Mouse (Mus musculus) embryonic fibroblast, embryonic 13.5 days (primary cell): ENCODE data around the gene D630003M21Rik.

ENCODE experiments used
- CTCF ChIP-seq: IDR thresholded peaks from 2 replicates; pipeline ENCODE4 v1.5.1; 2011; ENCODE audit warnings: mild to moderate bottlenecking, control low read depth, low read length, moderate library complexity, borderline replicate concordance; ENCODE audit not compliant: insufficient read depth
- POLR2A ChIP-seq: IDR thresholded peaks from 2 replicates; pipeline ENCODE4 v1.6.1; 2011; ENCODE audit warnings: low read depth, mild to moderate bottlenecking, control low read depth, low read length, moderate library complexity

DNA sequence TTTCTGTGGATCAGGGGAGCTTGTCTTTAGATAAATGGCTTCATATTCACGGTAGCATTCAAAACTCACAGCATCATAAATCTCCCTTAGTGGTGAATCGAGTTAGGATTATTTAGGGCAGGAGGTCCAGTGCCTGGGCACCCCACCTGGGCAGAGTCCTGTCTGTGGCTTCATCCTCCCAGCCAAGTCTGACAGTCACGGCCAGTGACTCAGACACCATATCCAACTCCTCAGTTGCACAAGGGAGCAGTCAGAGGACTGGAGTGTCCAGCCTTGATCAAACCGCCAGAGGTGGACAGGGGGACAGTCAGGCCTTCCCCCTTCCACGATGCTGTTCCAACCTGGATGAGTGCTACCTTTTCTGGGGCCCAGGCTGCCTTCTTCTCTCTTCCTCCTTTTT is 31.1 kb downstream of the D630003M21Rik start:
- no peak for TF ChIP-seq POLR2A
- TF ChIP-seq CTCF, result no peak
